Mouse (Mus musculus) stomach, embryonic 16.5 days (tissue): ENCODE measurements at regions not wholly inside any gene's neighbourhood (a gene's known extent, or its start where the extent isn't known, plus 50 kb on each side); places are given as distances from the start of the nearest gene placed in this dataset.

Experiments
- ATAC-seq: fragments of 200-750 bp; cut with Nextera tagmentation; 2 replicates; pipeline ENCODE4 v1.8.0; 2017; ENCODE audit warnings: moderate number of reproducible peaks, moderate TSS enrichment; ENCODE audit not compliant: insufficient read depth, low FRiP score
- H3K27ac ChIP-seq: fragments of 300-500 bp; sonication (generic); 2 replicates; pipeline ENCODE4 v1.5.1; 2014; ENCODE audit warnings: low read length
- H3K27me3 ChIP-seq: fragments of 300-500 bp; sonication (generic); 2 replicates; pipeline ENCODE4 v1.6.1; 2014; ENCODE audit warnings: low read length, control low read depth, mixed read lengths; ENCODE audit not compliant: control insufficient read depth, insufficient read depth
- H3K36me3 ChIP-seq: fragments of 300-500 bp; sonication (generic); 2 replicates; pipeline ENCODE4 v1.6.1; 2014; ENCODE audit warnings: low read length; ENCODE audit not compliant: control insufficient read depth, insufficient read depth
- H3K4me1 ChIP-seq: fragments of 300-500 bp; sonication (generic); 2 replicates; pipeline ENCODE4 v1.6.1; 2014; ENCODE audit warnings: low read length, control low read depth, mixed read lengths; ENCODE audit not compliant: control insufficient read depth, insufficient read depth
- H3K4me2 ChIP-seq: fragments of 300-500 bp; sonication (generic); 2 replicates; pipeline ENCODE4 v1.6.1; 2014; ENCODE audit warnings: low read depth, low read length, mixed read lengths
- H3K4me3 ChIP-seq: fragments of 300-500 bp; sonication (generic); replicated peaks from 2 replicates; pipeline ENCODE4 v1.5.1; 2014; ENCODE audit warnings: mild to moderate bottlenecking, low read length
- H3K9ac ChIP-seq: fragments of 300-500 bp; sonication (generic); 2 replicates; pipeline ENCODE4 v1.6.1; 2014; ENCODE audit warnings: low read length
- H3K9me3 ChIP-seq: fragments of 300-500 bp; sonication (generic); replicated peaks from 2 replicates; pipeline ENCODE4 v1.6.1; 2016; ENCODE audit warnings: low read length, control low read depth; ENCODE audit not compliant: control insufficient read depth
- WGBS: fragments of 180-500 bp; shearing (Covaris S2); extraction: QIAGEN DNeasy Blood & Tissue Kit; methylation state at CpG from one replicate; pipeline ENCODE4 v1.1.7; 2014; 5-methylcytosine and 5-hydroxymethylcytosine counted together

DNA sequence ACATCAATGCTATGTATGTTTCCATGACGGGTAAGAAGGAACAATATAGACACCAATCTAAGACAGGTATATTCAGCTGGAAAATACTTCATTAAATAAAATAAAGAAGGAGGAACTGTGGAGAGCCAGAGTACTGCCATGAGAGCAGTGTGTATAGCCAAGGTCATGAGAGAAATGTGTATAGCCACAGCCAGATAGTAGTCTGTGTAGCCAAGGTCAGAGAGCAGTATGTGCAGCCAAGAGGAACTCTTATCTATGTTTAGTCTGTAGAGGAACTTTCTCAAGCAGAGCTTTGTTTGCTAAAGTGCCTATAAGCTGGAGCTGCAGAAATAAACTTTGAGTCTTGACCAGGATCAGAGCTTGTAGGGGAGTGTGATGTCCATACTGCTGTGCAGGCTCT, 75.4 kb downstream of the Rgs18 start:
- no peak overlapping the region for H3K4me3 ChIP-seq
- no peak overlapping the region for H3K9ac ChIP-seq
- WGBS = 59% methylated on average over 1 of the region's 1 CpGs
- H3K36me3 ChIP-seq = no peaks in the 10 kb centered on the region
- H3K4me1 ChIP-seq = no peaks in the 10 kb centered on the region
- H3K27me3 ChIP-seq = no peaks in the 10 kb centered on the region
- no peak overlapping the region for H3K4me2 ChIP-seq
- no peaks in the 10 kb centered on the region for H3K9me3 ChIP-seq
- H3K27ac ChIP-seq = no peak overlapping the region
- 0 out of 2 replicates have a peak, but pooled peaks have one; percentile 21 for ATAC-seq

DNA sequence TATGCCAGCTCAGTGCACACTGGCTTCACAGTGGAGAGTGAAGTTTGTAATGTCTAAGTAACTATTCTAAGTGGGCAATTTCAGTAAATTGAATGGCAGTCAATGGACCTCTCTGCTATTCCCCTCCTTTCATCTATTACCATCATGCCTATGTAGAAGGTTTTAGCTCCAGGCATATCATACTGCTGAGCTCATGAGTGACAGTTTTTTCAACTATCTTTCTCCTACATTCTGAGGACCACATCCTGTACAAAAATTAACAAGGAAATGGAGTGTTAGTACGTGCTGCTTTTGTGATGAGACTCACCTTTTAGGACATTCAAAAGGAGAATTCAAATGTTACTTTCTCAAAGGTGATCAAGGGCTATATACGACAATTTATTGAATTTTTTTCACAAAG, 80.0 kb downstream of the Rgs18 start:
- no peaks in the 10 kb centered on the region for H3K27me3 ChIP-seq
- no peak overlapping the region for H3K9ac ChIP-seq
- ATAC-seq = no peak
- WGBS = 78% methylated on average over 2 of the region's 2 CpGs
- H3K27ac ChIP-seq = no peak overlapping the region
- no peak overlapping the region for H3K4me2 ChIP-seq
- H3K4me3 ChIP-seq = no peak overlapping the region
- no peaks in the 10 kb centered on the region for H3K4me1 ChIP-seq
- H3K36me3 ChIP-seq = no peaks in the 10 kb centered on the region
- H3K9me3 ChIP-seq = no peaks in the 10 kb centered on the region

DNA sequence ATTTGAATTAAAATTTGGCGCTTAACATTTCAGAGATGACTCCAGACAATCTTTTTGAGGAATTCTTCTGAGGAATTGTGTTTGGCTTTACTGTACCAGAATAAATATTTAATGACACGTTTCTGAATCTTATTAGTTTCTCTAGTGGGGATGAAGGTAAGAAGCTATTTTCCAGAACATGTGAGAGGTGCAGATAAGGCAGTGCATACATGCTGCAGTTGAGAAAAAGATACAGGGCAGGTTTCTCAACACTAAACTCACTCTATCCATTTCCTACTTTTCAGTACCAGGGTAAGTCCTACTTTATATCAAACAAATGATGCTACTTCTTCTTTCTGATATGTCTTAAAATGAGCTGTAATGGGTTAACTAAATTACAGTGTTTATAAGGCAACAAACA, 84.9 kb downstream of the Rgs18 start:
- H3K4me1 ChIP-seq = no peaks in the 10 kb centered on the region
- no peak overlapping the region for H3K9ac ChIP-seq
- H3K4me3 ChIP-seq = no peak overlapping the region
- no peaks in the 10 kb centered on the region for H3K27me3 ChIP-seq
- no peaks in the 10 kb centered on the region for H3K36me3 ChIP-seq
- H3K27ac ChIP-seq = no peak overlapping the region
- ATAC-seq = no peak
- H3K9me3 ChIP-seq = no peaks in the 10 kb centered on the region
- no peak overlapping the region for H3K4me2 ChIP-seq
- 66% methylated on average over 2 of the region's 2 CpGs for WGBS

DNA sequence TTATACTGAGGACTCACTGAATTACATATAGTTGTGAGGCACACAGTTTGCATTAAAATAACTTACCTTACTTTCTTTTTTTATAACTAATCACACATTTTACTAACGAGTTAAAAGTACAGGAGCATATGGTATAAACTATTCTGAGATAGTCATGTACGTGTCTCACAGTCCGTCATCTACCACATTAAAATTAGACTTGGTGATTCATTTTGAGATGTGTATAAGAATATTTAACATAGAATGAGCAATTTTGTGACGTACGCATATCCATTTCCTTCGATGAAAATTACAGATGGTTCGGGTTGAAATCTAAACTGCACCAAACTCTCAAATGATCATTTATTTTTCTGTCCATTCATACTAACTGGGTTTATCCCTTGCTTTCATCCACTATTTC, 93.1 kb downstream of the Rgs18 start:
- no peak overlapping the region for H3K4me2 ChIP-seq
- no peak overlapping the region for H3K27ac ChIP-seq
- no peaks in the 10 kb centered on the region for H3K9me3 ChIP-seq
- H3K4me3 ChIP-seq = no peak overlapping the region
- H3K4me1 ChIP-seq = no peaks in the 10 kb centered on the region
- H3K36me3 ChIP-seq = no peaks in the 10 kb centered on the region
- ATAC-seq = no peak
- H3K27me3 ChIP-seq = no peaks in the 10 kb centered on the region
- no peak overlapping the region for H3K9ac ChIP-seq
- WGBS = 89% methylated on average over 7 of the region's 7 CpGs

DNA sequence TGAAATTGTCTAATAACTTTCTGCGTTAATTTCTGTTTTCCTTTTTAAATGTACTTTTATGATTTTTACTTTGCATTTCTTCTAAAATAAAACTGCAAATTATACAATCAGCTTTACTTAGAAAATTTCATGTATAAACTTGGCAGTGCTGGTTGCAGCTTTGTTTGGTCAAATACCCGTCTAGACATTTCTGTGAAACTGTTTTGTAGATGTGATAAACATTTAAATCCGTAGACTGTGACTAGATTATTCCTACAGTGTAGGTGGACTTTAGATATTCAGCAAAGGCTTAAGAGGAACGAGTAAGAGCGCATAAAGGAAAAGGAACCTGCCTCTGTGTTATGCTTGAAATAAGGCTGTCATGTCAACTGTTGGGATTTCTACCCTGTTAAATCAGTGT, 100.0 kb upstream of the Rgs21 start:
- Histone ChIP-seq H3K36me3 (no peaks in the 10 kb centered on the region), H3K4me2 (no peak overlapping the region), H3K4me1 (no peaks in the 10 kb centered on the region), H3K9me3 (no peaks in the 10 kb centered on the region), H3K4me3 (no peak overlapping the region), H3K9ac (no peak overlapping the region), H3K27me3 (no peaks in the 10 kb centered on the region), H3K27ac (no peak overlapping the region)
- ATAC-seq = no peak
- WGBS = 62% methylated on average over 5 of the region's 5 CpGs

DNA sequence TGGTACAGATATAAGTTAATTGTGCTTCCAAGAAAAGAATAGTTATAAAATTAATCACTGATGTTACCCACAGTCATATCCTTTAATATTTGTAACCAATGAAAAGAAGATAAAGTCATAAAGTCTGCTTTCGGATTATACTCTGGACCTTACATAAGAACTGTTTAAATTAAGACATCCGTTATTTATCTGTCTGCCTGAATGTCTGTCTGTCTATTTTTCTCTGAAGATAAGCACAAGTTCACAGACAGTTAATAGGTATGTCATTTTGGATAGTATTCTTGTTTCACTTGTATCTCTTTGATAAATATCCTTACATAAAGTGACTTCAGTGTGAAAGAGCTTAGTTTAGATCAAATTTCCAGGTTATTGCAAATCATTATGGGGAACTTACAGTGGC, 88.8 kb upstream of the Rgs21 start:
- Histone ChIP-seq H3K27me3 (no peaks in the 10 kb centered on the region), H3K36me3 (no peaks in the 10 kb centered on the region), H3K27ac (no peak overlapping the region), H3K9ac (no peak overlapping the region), H3K9me3 (no peaks in the 10 kb centered on the region), H3K4me1 (no peaks in the 10 kb centered on the region), H3K4me2 (no peak overlapping the region), H3K4me3 (no peak overlapping the region)
- WGBS = 72% methylated on average over 2 of the region's 2 CpGs
- ATAC-seq = no peak

DNA sequence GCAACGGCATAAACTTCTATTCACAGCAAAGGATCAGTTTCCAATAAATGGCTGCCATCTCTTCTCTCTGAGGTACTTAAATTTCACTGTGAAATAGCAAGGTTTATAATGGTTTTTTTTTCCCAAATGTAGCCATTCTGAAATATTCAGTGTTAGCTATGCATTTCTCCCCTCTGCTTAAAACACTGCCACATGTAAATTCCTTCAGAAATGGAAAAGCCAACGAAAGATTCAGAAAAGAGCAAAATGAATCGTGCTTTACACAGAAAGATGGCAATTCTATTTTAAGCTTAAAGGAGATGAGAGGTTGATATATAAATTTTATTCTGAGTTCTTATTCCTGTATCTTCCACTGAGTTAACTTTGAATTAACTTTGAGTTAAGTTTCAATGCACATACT, 59.0 kb upstream of the Rgs21 start:
- H3K4me1 ChIP-seq = no peaks in the 10 kb centered on the region
- no peak overlapping the region for H3K9ac ChIP-seq
- H3K36me3 ChIP-seq = no peaks in the 10 kb centered on the region
- H3K4me3 ChIP-seq = no peak overlapping the region
- H3K27ac ChIP-seq = no peak overlapping the region
- ATAC-seq = no peak
- WGBS = 79% methylated on average over 3 of the region's 3 CpGs
- H3K27me3 ChIP-seq = no peaks in the 10 kb centered on the region
- no peaks in the 10 kb centered on the region for H3K9me3 ChIP-seq
- no peak overlapping the region for H3K4me2 ChIP-seq
